Mouse (Mus musculus) bone marrow macrophage, adult 2 months (primary cell): ENCODE measurements around the gene Tpk1.

Source experiments
- CTCF ChIP-seq: IDR thresholded peaks from 2 replicates; pipeline ENCODE4 v1.5.1; 2012; ENCODE audit warnings: low read depth, mild to moderate bottlenecking, low read length, moderate library complexity
- POLR2A ChIP-seq: IDR thresholded peaks from 2 replicates; pipeline ENCODE4 v1.6.1; 2012; ENCODE audit warnings: mild to moderate bottlenecking, low read depth, low read length, borderline replicate concordance

GRCm38 (mm10) chr6:43347637-43348036 is 318.4 kb downstream of the Tpk1 start:
- no peak for TF ChIP-seq CTCF
- TF ChIP-seq POLR2A: no peak
